Comparison of ENCODE assay signal across 21 mouse cellular contexts in genomic region chr2:39337524-39337923, GRCm38 (mm10).
"Had no signal": no experiment of that assay in that cellular context is flagged by ENCODE, and none has a peak within 500 bp of the region (broad histone marks: within the 10 kb centered on the region; RNA-seq: fewer than 3 reads in every experiment).

No protein-coding gene starts in this region.

- H3K4me2 ChIP-seq: limb, embryonic 13.5 days; liver, embryonic 12.5 days; liver, embryonic 15.5 days; midbrain, embryonic 12.5 days; midbrain, embryonic 15.5 days; neural tube, embryonic 13.5 days; stomach, embryonic 15.5 days had no signal

- ATAC-seq: liver, embryonic 12.5 days; midbrain, embryonic 15.5 days had no signal

- H3K4me1 ChIP-seq: limb, embryonic 13.5 days; liver, embryonic 12.5 days; liver, embryonic 15.5 days; midbrain, embryonic 15.5 days; stomach, embryonic 15.5 days had no signal

- DNase-seq: kidney, postnatal 25 days; layer of hippocampus, adult 9-11 months; liver; lung, adult 2 months; lung, postnatal 14 days; lung, postnatal 4 days; retina, postnatal 1 day; right cerebral cortex, postnatal 25 days; spleen, adult 18-20 months; thymus, postnatal 25 days had no signal

- H3K9me3 ChIP-seq: limb, embryonic 10.5 days; limb, embryonic 13.5 days; liver, embryonic 12.5 days; liver, embryonic 15.5 days; midbrain, embryonic 12.5 days; midbrain, embryonic 15.5 days; neural tube, embryonic 13.5 days; stomach, embryonic 15.5 days had no signal

- H3K36me3 ChIP-seq: limb, embryonic 10.5 days; limb, embryonic 13.5 days; liver, embryonic 12.5 days; liver, embryonic 15.5 days; midbrain, embryonic 12.5 days; midbrain, embryonic 15.5 days; neural tube, embryonic 13.5 days; stomach, embryonic 15.5 days had no signal

- H3K27me3 ChIP-seq: limb, embryonic 13.5 days; liver, embryonic 12.5 days; liver, embryonic 15.5 days; midbrain, embryonic 12.5 days; midbrain, embryonic 15.5 days; neural tube, embryonic 13.5 days; stomach, embryonic 15.5 days had no signal

- H3K9ac ChIP-seq: limb, embryonic 13.5 days; liver, embryonic 12.5 days; liver, embryonic 15.5 days; midbrain, embryonic 12.5 days; midbrain, embryonic 15.5 days; neural tube, embryonic 13.5 days; stomach, embryonic 15.5 days had no signal

- H3K4me3 ChIP-seq: layer of hippocampus, adult 2 months; limb, embryonic 10.5 days; limb, embryonic 13.5 days; liver, embryonic 12.5 days; liver, embryonic 15.5 days; midbrain, embryonic 12.5 days; midbrain, embryonic 15.5 days; myocyte; neural tube, embryonic 13.5 days; stomach, embryonic 15.5 days had no signal

- H3K27ac ChIP-seq: kidney, postnatal 0 days; layer of hippocampus, adult 2 months; limb, embryonic 10.5 days; limb, embryonic 13.5 days; liver, embryonic 12.5 days; liver, embryonic 15.5 days; midbrain, embryonic 12.5 days; midbrain, embryonic 15.5 days; neural tube, embryonic 13.5 days; stomach, embryonic 15.5 days had no signal
